Mouse (Mus musculus) testis, postnatal 14 days (tissue): Measurements from ENCODE around the gene Bpnt1.
"Not testable (repeated sequence)": the region's sequence is repeated elsewhere in the genome, so short reads cannot be mapped to it uniquely, and the experiment has no call there.

Source experiments
- DNase-seq: peaks from one replicate; pipeline ENCODE4 v3.0.0; 2021; ENCODE audit warnings: low spot score

The Bpnt1 gene

DNA sequence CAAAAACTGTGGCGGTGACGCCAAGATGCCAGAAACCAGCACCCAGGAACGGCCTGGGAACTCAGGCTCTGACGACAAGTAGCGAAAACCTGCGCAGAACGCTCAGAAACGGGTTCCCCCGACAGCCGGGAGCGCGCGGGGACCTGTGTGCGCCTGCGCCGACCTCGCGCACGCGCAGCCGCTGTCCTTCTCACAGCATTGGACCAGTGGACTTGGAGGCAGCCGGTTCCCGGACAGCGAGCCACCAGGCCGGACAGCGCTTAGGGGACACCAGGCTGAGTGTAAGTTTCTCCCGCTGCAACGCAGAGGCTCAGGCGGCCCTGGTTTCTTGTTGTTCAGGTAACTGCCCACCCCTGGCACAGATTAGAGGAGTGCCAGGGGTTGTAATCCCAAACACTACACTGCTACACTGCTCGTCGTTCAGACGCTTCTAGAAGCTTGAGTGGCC is at the start of gene Bpnt1:
Bpnt1 (plus strand) TSS at position 167 of the 448 bp plus-strand sequence.
- peak; percentile 90 for DNase-seq

- no peak for DNase-seq
Observed at GRCm38 (mm10) chr1:185282846-185283245, 49.1 kb upstream of the Bpnt1 start.

DNA sequence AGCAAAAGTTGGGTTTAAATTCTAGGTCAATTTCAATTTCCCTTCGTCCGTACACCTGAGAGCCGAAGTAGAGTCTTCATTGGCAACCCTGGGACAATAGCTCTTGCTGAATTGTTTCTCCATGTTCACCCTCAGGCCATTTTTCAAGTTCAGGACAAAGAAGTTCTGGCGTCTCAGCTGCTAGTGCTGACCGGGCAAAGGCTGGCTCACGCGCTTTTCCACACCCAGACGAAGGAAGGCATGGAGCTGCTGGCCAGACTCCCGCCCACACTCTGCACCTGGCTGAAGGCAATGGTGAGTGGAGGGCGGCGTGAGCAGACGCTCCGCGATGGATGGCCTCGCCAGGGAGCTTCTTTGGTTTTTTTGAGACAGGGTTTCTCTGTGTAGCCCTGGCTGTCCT is 48.7 kb upstream of the Bpnt1 start:
- DNase-seq: no peak

- DNase-seq: no peak
Observed at GRCm38 (mm10) chr1:185284740-185285139, 47.2 kb upstream of the Bpnt1 start.

DNA sequence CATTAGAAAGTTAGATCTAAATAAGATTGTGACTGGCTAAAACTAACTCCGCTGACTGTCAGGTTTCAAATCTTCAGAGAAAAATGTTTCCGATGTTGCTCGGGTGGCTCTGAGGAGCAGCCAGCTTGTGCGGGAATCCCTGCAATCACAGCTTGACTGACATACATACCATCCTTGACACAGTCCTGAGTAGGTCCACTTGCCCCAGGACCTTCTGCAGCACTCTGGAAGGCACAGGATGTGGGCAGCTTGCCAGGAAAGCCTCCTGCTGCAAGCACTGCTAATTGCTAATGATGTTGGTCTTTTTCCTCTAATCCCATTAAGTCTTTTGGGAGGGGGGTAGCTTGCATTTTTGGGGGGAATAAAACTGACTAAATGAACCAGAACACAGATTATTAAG is 46.8 kb upstream of the Bpnt1 start:
- DNase-seq: no peak

DNA sequence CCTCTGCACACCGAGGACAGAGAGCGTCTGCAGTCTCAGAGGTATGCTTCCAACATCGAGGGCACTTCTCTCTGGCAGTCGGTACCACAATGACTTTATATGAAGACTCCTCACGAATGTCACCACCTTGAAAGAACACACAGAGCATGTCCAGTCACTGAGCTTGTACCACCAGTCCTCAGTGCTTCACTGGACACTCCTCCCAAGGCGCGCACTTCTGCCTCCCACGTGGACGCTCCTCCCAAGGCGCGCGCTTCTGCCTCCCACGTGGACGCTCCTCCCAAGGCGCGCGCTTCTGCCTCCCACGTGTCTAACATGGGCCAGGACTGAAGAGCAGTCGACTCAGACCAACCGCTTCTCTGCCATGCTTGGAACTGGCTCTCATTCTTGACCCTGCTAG is 44.9 kb upstream of the Bpnt1 start:
- DNase-seq: no peak

DNA sequence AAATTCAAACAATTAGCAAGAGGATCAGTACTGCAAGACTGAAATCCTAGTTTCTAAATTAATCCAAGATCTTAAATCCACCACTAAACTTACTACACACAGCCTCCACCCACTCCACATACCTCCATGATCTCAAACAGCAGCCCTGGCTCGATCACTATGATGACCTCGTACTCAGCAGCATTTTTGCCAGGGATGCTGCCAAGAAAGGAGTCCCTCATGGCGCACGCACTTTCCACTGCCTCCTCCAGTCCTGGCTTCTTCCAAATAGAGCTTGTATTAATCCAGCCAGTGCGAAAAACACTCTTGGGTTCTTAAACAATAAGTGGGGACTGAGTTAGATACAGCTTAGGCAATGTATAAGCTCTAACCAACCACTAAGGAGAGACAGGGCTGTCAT is 42.7 kb upstream of the Bpnt1 start:
- no peak for DNase-seq

DNA sequence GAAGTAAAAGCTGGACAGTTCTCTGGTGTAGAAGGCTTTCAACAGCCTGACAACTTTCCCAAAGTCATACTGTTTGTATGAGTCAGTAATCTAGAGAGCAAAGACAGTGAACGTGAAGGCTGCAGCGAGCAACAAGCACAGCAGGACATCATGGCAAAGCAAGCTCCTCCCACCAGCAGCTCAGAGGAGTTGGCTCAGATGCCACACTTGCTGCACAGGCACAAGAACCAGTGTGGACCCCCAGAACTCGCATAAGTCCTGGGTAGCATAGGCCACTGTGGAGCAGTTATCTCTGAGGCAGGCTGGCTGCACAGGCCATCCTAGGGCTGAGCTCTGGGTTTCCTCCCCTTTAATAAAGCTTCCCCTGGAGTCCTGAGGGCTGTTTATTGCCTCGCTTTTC is 40.6 kb upstream of the Bpnt1 start:
- DNase-seq: no peak

DNA sequence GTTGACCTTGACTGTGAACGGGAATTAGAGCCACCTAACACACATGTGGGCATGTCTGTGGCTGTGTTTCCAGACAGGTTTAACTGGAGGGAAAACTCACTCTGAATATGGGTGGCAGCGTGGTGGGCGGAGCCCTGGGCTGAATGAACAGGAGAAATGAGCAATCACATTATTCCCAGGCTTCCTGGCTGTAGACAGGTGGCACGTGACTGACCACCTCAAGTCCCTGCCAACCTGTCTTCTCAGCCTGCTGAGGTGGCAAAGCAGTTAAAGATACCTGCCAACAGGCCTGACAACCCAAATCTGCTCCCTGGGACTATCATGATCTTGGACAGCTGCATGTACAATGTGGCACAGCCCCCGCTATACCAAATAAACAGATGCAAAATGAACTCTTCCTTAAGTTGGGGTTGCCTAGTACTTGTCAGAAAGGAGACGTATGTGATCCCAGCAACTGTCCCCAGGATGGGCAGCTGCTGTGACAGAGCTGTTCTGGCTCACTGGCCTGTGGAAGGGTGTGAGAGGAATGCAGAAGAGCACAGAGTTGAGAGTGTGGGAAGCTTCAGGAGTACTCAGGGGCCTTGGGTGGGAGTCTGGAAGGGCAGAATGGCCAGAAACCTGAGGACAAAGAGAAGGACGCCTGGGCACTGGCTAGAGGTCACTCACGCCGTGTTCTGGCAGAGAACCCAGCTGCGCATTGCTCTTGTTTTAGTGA is 39.1 kb upstream of the Bpnt1 start:
- no peak for DNase-seq

DNA sequence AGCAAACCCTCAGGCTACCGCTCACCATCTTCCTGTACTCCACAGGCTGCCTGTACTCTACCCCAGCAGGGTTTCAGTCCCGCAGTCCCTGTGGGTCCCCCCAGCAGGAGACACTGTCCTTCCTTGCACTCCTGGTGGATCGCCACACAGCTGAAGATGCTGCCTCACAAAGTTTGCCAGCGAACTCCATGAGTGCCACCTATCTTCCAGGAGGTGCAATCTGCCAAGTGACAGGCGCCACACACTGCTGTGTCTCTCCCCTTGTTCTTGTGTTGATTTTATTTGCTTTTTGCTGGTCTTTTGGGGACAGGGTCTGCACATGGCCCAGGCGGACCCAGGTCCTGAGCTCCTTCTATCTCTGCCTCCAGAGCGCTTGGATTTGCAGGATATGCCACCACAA is 35.1 kb upstream of the Bpnt1 start:
- no peak for DNase-seq

DNA sequence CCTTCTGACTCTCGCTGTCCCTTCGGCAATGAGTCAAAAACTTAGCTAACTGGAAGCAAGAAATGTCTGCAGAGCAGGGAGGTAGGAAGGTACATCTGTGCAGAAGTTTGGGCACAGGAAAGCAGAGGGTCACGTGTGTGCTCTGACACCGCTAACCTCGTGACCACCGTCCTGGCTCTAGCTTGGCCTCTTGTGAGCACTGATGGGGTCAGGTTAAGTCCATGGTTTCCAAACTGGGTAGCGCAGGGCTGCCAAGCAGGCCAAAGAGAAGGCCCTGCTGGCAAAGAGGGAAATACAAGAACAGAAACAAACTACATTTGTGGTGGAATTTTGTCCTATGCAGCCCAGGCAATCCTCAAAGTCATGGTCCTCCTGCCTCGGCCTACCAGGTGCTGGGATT is 33.5 kb upstream of the Bpnt1 start:
- no peak for DNase-seq

- DNase-seq: no peak
Observed at GRCm38 (mm10) chr1:185302816-185303215, 29.1 kb upstream of the Bpnt1 start.

DNA sequence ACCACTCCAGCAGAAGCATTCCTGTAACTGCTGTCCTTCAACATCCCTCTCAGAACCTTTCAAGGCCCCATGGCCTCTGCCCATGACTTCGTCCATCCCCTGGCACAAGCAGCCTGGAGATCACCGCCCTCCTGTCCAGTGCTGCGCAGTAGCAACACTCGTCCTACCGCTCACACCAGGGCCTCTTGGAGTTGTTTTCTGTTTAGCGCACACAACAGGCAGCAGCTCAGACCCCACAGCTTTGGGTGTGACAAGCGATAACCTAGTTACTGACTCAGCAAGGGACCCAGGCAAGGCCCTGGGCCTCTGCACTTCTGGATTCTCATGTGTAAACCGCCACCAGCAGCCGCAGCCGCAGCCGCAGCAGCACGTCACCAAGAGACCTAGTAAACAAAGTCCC is 25.1 kb upstream of the Bpnt1 start:
- no peak for DNase-seq

- DNase-seq: no peak
Observed at GRCm38 (mm10) chr1:185307645-185308044, 24.3 kb upstream of the Bpnt1 start.

DNA sequence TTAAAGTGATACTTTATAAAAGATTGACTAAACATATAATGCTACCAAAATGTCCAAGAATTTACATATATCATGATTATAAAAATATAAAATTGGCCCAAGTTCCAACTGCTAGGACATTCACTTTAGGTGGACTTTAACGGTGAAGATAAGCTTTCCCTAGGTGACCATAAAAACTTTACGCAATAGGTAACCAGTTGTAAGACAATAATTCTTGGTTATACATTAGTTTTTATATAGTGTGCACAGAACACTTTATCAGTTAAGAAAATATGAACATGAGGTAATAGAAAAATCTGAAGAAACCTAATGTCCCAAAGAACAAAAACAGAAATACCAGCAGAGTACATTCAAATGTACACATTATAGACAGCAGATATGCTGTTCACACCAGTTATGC is 23.6 kb upstream of the Bpnt1 start:
- no peak for DNase-seq

- DNase-seq: peak; percentile 47
Observed at GRCm38 (mm10) chr1:185308908-185309307, 23.0 kb upstream of the Bpnt1 start.

DNA sequence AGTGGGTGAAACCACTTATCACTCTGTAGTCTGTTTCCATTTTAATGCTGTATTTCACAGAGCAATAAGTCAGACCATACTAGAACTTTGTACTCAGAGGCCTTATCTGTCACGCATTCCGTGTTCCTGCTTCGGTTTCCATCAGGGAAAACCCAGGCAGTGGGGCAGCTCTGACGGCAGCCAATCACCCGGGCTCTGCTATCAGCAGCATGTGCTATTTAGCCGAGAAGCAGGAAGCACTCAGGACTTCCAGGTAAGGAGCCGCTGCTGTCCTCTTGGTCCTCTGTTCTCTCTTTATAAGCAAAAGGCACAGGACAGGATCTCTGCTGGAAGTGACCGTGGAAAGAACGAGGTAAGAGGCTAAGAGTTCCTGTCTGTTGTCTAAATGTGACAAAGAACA is 20.0 kb upstream of the Bpnt1 start:
- DNase-seq: no peak

DNA sequence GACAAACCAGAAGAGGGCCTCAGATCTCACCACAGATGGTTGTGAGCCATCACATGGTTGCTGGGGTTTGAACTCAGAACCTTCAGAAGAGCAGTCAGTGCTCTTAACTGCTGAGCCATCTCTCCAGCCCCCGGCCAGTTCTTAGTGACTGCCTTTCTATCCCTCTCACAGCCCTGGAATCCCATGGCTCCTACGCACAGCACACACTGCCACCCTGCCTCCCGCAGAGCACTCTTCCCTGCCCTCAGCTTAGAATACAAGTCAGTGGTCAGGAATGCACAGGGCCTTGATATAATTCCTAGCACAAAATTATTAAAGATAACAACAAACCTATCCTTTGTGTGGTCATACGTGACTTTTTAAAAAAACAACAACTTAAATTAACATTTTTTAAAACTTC is 17.4 kb upstream of the Bpnt1 start:
- no peak for DNase-seq

DNA sequence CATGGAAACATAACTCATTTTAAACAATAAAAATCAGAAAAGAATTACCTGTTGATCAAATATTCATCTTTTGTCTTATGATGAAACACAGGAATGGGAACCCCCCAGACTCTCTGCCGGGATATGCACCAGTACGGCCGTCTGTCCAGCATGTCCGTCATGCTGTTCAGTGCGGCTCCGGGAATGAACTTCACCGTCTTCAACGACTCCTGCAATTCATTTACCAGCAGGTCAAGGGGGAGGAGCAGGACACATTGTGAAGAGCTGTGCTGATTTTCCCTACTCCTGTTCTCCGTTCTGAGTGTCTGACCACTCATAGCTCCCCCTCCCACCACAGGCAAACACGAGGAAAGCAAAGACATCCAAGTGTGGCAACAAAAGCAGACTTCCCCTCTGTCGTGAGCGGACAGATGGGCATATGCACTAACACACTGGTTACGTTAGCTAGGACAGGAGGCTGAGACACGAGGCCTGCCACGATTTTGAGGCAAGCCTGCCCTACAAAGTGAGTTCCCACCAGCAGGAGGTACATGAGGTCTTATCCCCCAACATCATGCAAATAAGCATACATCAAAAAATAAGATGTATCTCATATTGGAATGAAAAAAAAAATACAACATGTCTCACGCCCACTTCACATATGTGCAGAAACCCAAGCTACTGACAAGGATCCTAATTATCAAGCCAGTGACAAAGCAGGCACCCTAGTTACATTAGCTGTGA is 15.9 kb upstream of the Bpnt1 start:
- no peak for DNase-seq

DNA sequence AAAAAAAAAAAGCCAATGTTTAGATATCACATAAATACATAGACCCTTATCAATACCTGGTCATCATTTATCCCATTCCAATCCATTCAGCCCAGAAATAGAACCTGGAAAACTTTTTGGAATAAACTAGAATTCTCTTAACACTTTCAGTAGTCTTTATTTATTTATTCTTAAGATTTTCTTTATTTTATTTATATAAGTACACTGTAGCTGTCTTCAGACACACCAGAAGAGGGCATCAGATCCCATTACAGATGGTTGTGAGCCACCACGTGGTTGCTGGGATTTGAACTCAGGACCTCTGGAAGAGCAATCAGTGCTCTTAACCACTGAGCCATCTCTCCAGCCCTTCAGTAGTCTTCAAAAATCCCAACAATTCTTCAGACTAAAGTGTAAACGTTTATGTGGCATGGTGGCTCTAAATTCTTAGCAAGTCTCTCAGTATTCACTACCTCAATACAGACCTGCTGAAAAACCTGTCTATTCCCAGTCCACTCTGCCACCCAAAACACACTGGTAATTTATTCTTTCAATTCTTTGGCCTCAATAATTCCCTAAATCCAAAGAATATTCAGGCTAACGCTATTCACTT is 4.1 kb upstream of the Bpnt1 start:
- not testable (repeated sequence) for DNase-seq

- peak; percentile 92 for DNase-seq
Observed at GRCm38 (mm10) chr1:185328721-185329610, 3.0 kb upstream of the Bpnt1 start, which contains the start of gene Iars2. TSS of gene Iars2 (minus strand) at chr1:185329396.

- no peak for DNase-seq
Observed at GRCm38 (mm10) chr1:185329851-185330250, 2.1 kb upstream of the Bpnt1 start.
